ENCODE assay signal across 8 mouse cellular contexts in the genomic region with DNA sequence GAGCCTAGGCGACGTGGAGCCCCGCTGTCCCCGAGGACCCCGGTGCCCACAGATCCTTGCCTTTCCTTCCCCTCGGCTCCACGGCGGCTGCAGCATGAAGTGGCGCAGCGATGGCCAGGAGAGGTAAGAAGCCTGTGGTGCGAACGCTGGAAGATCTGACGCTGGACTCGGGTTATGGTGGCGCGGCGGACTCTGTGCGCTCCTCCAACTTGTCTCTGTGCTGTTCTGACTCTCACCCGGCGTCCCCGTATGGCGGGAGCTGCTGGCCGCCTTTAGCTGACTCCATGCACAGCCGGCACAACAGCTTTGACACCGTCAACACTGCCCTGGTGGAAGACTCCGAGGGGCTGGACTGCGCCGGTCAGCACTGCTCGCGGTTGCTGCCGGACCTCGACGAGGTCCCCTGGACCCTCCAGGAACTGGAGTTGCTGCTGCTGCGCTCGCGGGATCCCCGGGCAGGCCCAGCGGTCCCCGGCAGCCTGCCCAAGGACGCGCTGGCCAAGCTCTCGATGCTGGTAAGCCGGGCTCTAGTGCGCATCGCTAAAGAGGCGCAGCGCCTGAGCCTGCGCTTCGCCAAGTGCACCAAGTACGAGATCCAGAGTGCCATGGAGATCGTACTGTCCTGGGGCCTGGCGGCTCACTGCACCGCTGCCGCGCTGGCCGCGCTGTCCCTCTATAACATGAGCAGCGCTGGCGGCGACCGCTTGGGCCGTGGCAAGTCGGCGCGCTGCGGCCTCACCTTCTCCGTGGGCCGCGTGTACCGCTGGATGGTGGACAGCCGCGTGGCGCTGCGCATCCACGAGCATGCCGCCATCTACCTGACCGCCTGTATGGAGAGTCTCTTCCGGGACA. TPM values are rescaled to one million over a fixed set of nuclear protein-coding genes. Genes with fewer than 3 reads are reported as not detected.
A peak's percentile ranks its signal among the peaks of the same experiment; 100 is the strongest.
DNase-seq lines count a peak whose midpoint lies in the region; ATAC-seq and TF ChIP-seq lines count a peak whose summit lies in the region.

No protein-coding gene starts in this region.

- peak; percentile 50 for DNase-seq in ZHBTc4 (ENCODE audit: low read depth, low spot score)
- DNase-seq in cerebellum, adult 2 months, result peak; percentile 42 to 64
- DNase-seq in heart, postnatal 4 days, result peak; percentile 42
- peak; percentile 24 for DNase-seq in layer of hippocampus, postnatal 25 days (ENCODE audit: extremely low spot score in 1 of 2, low spot score in 1 of 2)
- DNase-seq in lung, postnatal 4 days, result peak; percentile 31 to 49
- peak; percentile 68 for DNase-seq in retina, postnatal 1 day
- DNase-seq in B cell, adult 2 months, result no peak

- peak overlapping the region; percentile 70 for H3K4me3 ChIP-seq in cerebellum, adult 2 months (replicated peaks; ENCODE audit: insufficient read depth, low read depth, low read length)

- H3K27ac ChIP-seq in cerebellum, adult 2 months (ENCODE audit: insufficient read depth, low read length), result 0 out of 2 replicates have a peak overlapping the region, but pooled peaks have one; percentile 3

- peaks cover 6% of the 10 kb centered on the region for H3K4me1 ChIP-seq in cerebellum, adult 2 months (ENCODE audit: control insufficient read depth, insufficient read depth, low read length)

- no peak for TF ChIP-seq POLR2A in cerebellum, adult 2 months (IDR thresholded peaks at IDR 0.05; ENCODE audit: borderline replicate concordance, insufficient read depth, low read length)

- ATAC-seq in frontal cortex, adult (ENCODE audit: low TSS enrichment), result peak; percentile 50

- WGBS in cerebellum, adult 2 months, result under 1% methylated on average over 78 of the region's 78 CpGs

- H3K27me3 ChIP-seq in cerebellum, adult 2 months (ENCODE audit: control insufficient read depth, insufficient read depth, low read length), result no peaks in the 10 kb centered on the region

- no peak for TF ChIP-seq CTCF in cerebellum, adult 2 months (IDR thresholded peaks at IDR 0.05; ENCODE audit: borderline replicate concordance, insufficient read depth, low read depth, low read length)

RNA-seq across cellular contexts. Expression of a gene that starts 0.8 kb away (rescaled TPM):
- polyA plus RNA-seq in cerebellum, adult 2 months (2012; rRNA removed), result 38.0 and 38.7 TPM in 2 replicates
- total RNA-seq in heart, postnatal 4 days (2021), result 1 to 10 TPM; 1.1 to 1.7 TPM
- total RNA-seq in layer of hippocampus, postnatal 25 days (2021), result 10 to 100 TPM; 17.4 to 20.7 TPM

Comparison
In these comparisons a context has a peak if more than half of its experiments do, and no peak if none do; other contexts are left out.
1. DNase-seq: peak in ZHBTc4 (single experiment), cerebellum, adult 2 months (2 of 2), heart, postnatal 4 days (single experiment), layer of hippocampus, postnatal 25 days (2 of 2), lung, postnatal 4 days (2 of 2) and retina, postnatal 1 day (single experiment); none in B cell, adult 2 months (0 of 2).
2. RNA of a gene that starts 0.8 kb away (total RNA-seq): 17.4 to 20.7 TPM in layer of hippocampus, postnatal 25 days; 1.1 to 1.7 TPM in heart, postnatal 4 days; every median in the first group is over 4 times any median in the second.